8 mouse cellular contexts compared by ENCODE assay signal in the genomic region with DNA sequence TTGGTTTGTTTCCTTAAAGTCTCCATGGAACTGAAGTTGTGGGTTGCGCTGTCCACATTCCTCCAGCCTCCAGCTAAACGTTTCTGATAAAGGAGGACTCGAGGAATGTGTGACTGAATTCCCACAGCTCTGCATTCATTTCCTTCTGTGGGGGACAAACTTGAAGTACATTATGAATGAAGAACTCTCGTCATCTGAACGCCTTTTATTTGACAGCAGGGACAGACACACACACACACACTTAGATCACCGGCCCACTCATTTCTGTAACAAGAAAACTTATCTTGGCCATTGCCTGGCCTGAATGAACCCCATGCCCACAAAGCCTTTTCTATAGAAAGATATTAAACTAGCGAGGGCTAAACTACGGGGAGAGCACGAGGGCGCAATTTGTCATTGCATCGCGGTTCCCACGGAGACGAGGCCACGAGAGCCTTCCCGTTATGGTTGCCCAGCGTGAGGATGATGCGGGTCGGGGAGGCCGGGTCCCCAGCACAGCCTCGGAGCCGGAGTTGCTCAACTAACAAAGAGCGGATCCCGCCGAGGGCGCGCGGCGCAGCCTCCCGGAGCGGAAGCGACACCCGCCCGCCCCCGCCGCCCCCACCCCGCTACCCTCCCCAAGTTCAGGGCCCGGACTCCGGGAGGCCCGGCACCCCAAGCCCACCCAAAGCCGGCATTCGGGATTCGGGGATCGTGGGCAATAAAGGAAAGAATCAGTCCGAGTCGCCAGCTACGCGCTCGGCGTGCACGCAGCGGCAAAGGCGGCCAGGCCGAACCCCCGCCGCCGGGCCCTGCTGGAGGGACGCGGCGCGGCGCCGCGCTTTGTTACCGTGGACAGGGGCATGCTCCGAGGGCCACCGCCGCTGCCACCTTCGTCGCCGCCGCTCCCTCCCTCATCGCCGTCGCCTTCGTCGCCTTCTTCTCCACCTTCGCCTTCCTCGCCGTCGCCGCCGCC. TPM values are rescaled to one million over a fixed set of nuclear protein-coding genes. Genes with fewer than 3 reads are reported as not detected.
DNase-seq lines count a peak whose midpoint lies in the region; TF ChIP-seq lines count a peak whose summit lies in the region.

No protein-coding gene starts in this region.

- peaks cover 35% of the 10 kb centered on the region for H3K4me1 ChIP-seq in forebrain, embryonic 10.5 days
- peaks cover 48% of the 10 kb centered on the region for H3K4me1 ChIP-seq in megakaryocyte, embryonic 14.5 days

- TF ChIP-seq CTCF in brain, embryonic 14.5 days (IDR thresholded peaks at IDR 0.05; ENCODE audit: borderline replicate concordance, extremely low read depth, insufficient read depth, insufficient read length) = no peak

- intact Hi-C loops in heart, postnatal 25 days (cut with DNase I) = loop anchor here (5.0 kb wide), 1 partner anchor 66 kb away; a partner anchor contains a TSS
- intact Hi-C loops in left cerebral cortex, postnatal 14 days (cut with DNase I) = loop anchor here (5.0 kb wide), 1 partner anchor 106 kb away; no protein-coding TSS in a partner anchor

- H3K36me3 ChIP-seq in forebrain, embryonic 10.5 days (replicated peaks) = peaks cover 20% of the 10 kb centered on the region
- H3K36me3 ChIP-seq in megakaryocyte, embryonic 14.5 days (replicated peaks; ENCODE audit: low read length) = peaks cover 11% of the 10 kb centered on the region

- peak; percentile 69 for DNase-seq in MN1 (ENCODE audit: low spot score)
- peak; percentile 66 for DNase-seq in brain, embryonic 14.5 days (ENCODE audit: low read depth)
- peak; percentile 60 for DNase-seq in forebrain, embryonic 10.5 days (ENCODE audit: extremely low spot score, low spot score)
- peak; percentile 4 for DNase-seq in heart, postnatal 25 days (ENCODE audit: low spot score)
- peak; percentile 34 to 53 for DNase-seq in left cerebral cortex, postnatal 14 days (ENCODE audit: low spot score in 2 of 2)
- DNase-seq in right cerebral cortex, postnatal 25 days = peak; percentile 31
- DNase-seq in yolk sac, embryonic 10.5 days (ENCODE audit: low spot score) = peak; percentile 59

- peak overlapping the region; percentile 100 for H3K27ac ChIP-seq in forebrain, embryonic 10.5 days

- WGBS in forebrain, embryonic 10.5 days = under 1% methylated on average over 71 of the region's 83 CpGs

- no peak; the same call in 1 of the 2 replicates for TF ChIP-seq POLR2A in brain, embryonic 14.5 days (IDR thresholded peaks at IDR 0.05; ENCODE audit: borderline replicate concordance, extremely low read depth, insufficient read depth, insufficient read length, poor library complexity, severe bottlenecking)

- no peaks in the 10 kb centered on the region for H3K27me3 ChIP-seq in forebrain, embryonic 10.5 days (ENCODE audit: poor library complexity, severe bottlenecking)
- no peaks in the 10 kb centered on the region for H3K27me3 ChIP-seq in megakaryocyte, embryonic 14.5 days (replicated peaks)

- H3K4me3 ChIP-seq in forebrain, embryonic 10.5 days = peak overlapping the region; percentile 99
- H3K4me3 ChIP-seq in megakaryocyte, embryonic 14.5 days (replicated peaks) = peak overlapping the region; percentile 99

- H3K9me3 ChIP-seq in forebrain, embryonic 10.5 days = no peaks in the 10 kb centered on the region
- H3K9me3 ChIP-seq in megakaryocyte, embryonic 14.5 days = no peaks in the 10 kb centered on the region

RNA-seq across cellular contexts. Expression of a gene that starts 1.0 kb away (rescaled TPM):
- 81.9 and 85.7 TPM in 2 replicates for polyA plus RNA-seq in brain, embryonic 14.5 days (2012; rRNA removed)
- polyA plus RNA-seq in forebrain, embryonic 10.5 days (2016; fragmentation: Nextera tagmentation; extraction: Ambion mirVana) = 81.2 and 86.2 TPM in 2 replicates
- total RNA-seq in heart, postnatal 25 days (2021) = 10 to 100 TPM; 21.0 to 22.3 TPM
- total RNA-seq in left cerebral cortex, postnatal 14 days (2021) = 10 to 100 TPM; 59.4 to 60.9 TPM
- polyA plus RNA-seq in megakaryocyte, embryonic 14.5 days (2012; ENCODE audit: insufficient read depth, low replicate concordance) = 10.4 and 16.8 TPM in 2 replicates

Comparison
In these comparisons a context has a peak if more than half of its experiments do, and no peak if none do; other contexts are left out.
1. Peak in every context shown above with its lines: DNase-seq, H3K4me3 ChIP-seq and H3K27ac ChIP-seq.
2. DNase-seq: peak in every context shown above with its lines; median percentile 69 in MN1; 66 in brain, embryonic 14.5 days; 60 in forebrain, embryonic 10.5 days; 59 in yolk sac, embryonic 10.5 days; 44 in left cerebral cortex, postnatal 14 days; 31 in right cerebral cortex, postnatal 25 days; 4 in heart, postnatal 25 days.